Mouse (Mus musculus): ENCODE data around the gene Cbx7.

GRCm38 (mm10) chr15:79936374-79936751 lies 34.6 kb downstream of the Cbx7 start:
- TF ChIP-seq CTCF (IDR thresholded peaks at IDR 0.05; ENCODE audit: low read depth) = no peak
- no peak for TF ChIP-seq EP300 (IDR thresholded peaks at IDR 0.05; ENCODE audit: low read depth)
